Mouse (Mus musculus) bone marrow macrophage, adult 2 months (primary cell): ENCODE measurements around the gene Fcrl5.

Experiments used
- CTCF ChIP-seq: IDR thresholded peaks from 2 replicates; pipeline ENCODE4 v1.5.1; 2012; ENCODE audit warnings: low read depth, mild to moderate bottlenecking, low read length, moderate library complexity
- POLR2A ChIP-seq: IDR thresholded peaks from 2 replicates; pipeline ENCODE4 v1.6.1; 2012; ENCODE audit warnings: mild to moderate bottlenecking, low read depth, low read length, borderline replicate concordance

DNA sequence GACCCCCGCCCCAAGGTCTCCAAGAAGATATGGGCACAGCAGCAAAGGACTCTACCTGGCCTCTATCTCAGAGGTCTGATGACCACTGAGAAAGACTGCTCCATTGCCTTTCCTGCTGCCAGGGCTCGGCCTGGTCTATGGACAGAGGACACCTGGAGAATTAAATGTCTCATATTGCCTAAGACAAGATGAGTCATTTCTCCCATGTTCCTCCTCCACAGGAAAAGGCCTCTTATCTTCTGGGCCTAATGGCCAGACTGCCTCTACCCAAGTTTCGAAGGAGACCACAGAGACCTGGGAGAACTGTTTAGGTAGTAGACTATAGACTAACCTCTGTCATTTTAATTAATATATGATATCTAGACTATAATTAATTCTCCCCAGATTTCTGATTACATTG is 29.9 kb downstream of the Fcrl5 start:
- TF ChIP-seq CTCF (no peak), POLR2A (no peak)
